Mouse (Mus musculus): Measurements from ENCODE around the gene Ppm1a. TPM values are rescaled to one million over a fixed set of nuclear protein-coding genes. Genes with fewer than 3 reads are reported as not detected.

Gene Ppm1a
- total RNA-seq, 1 experiment = 121 TPM

DNA sequence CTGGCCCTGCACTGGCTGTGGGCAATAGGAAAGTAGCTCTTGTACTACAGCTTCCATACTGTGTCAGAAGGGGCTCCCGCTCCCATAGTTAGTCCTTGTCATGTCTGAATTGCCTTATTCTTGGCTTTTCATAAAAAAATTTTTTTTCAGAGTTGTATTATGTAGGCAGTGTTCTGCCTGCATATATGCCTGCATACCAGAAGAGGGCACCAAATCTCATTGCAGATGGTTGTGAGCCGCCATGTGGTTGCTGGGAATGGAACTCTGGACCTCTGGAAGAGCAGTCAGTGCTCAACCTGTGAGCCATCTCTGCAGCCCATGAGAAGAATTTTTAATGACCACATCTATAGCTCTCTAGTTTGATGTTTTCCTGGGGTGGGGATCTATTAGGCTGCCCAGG is 13.9 kb downstream of the Ppm1a start:
- Histone ChIP-seq H3K9me3 (ENCODE audit: control insufficient read depth, insufficient read depth, low read depth, low read length) (no peaks in the 10 kb centered on the region), H3K4me3 (ENCODE audit: insufficient read depth in 1 of 2, low read depth in 1 of 2, low read length in 2 of 2, poor library complexity in 1 of 2, severe bottlenecking in 1 of 2) (no peak overlapping the region), H3K4me1 (ENCODE audit: control insufficient read depth in 2 of 2, insufficient read depth in 2 of 2, low read length in 2 of 2, poor library complexity in 1 of 2) (peaks cover 2 to 15% of the 10 kb centered on the region in 2 experiments; a peak in 2 of 4 replicates), H3K27ac (ENCODE audit: insufficient read depth, low read depth, low read length, poor library complexity, severe bottlenecking) (no peak overlapping the region), H3K9ac (ENCODE audit: insufficient read depth, low read depth, low read length, poor library complexity, severe bottlenecking) (no peak overlapping the region), H3K36me3 (ENCODE audit: control insufficient read depth, insufficient read depth, low read length, poor library complexity, severe bottlenecking) (no peaks in the 10 kb centered on the region; the same call in 1 of the 2 replicates)
- TF ChIP-seq MAFK (IDR thresholded peaks at IDR 0.05; ENCODE audit: insufficient read depth, low read depth, low read length) = no peak
- no peak for TF ChIP-seq CHD2 (IDR thresholded peaks at IDR 0.05; ENCODE audit: low read depth, low read length)
- TF ChIP-seq HCFC1 (IDR thresholded peaks at IDR 0.05; ENCODE audit: borderline replicate concordance, insufficient read depth, low read length) = no peak
- TF ChIP-seq ZC3H11A (IDR thresholded peaks at IDR 0.05; ENCODE audit: borderline replicate concordance, low read depth, low read length) = no peak
- TF ChIP-seq ZNF384 (IDR thresholded peaks at IDR 0.05; ENCODE audit: low read depth, low read length) = no peak
- no peak for DNase-seq (ENCODE audit: low read depth, low spot score)
- in situ Hi-C loops (cut with MboI; ENCODE audit: low sequenced_read_pairs in 2 of 2, unreplicated experiment in 2 of 2) = no loop called here

DNA sequence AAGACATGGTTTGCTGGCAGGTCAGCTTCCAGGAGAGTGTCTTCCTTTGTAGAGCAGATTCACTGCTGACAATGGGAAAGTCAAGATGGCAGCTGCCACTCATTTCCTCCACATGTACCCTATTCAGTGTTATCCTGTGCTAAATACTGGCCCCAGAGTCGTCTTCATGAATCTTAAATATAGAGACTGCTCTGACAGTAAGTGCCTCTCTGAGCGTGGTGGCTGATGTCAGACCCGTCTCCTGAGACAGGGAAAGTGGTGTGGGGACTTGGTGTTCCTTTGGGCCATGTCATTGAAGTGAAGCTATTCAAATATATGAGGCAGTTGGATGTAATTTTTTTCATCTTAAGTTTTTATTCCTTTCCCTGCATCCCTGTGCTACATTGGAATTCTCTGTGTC is 14.5 kb downstream of the Ppm1a start:
- in situ Hi-C loops (cut with MboI; ENCODE audit: low sequenced_read_pairs in 2 of 2, unreplicated experiment in 2 of 2) = no loop called here

DNA sequence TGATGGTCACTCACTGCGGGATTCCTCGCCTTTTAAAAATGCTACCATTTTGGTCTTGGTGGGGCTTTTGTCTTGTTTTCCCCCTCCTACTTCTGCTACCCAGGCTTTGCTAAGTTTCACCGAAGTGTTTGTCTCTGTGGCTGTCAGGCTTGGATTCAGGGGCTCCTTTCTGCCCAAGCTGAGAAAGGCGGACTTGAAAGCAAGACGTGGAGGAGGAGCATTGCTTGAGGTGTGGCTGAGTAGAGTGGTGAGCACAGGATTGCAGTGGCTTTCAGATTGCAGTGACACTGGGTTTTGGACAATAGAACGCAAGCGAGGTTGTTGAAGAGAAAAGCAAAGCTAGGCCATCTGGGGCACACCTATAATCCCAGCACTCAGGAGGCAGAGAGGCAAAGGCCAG is 16.7 kb downstream of the Ppm1a start:
- no peak overlapping the region; the same call in 1 of the 2 replicates for H3K27ac ChIP-seq (ENCODE audit: insufficient read depth, low read depth, low read length, poor library complexity, severe bottlenecking)
- in situ Hi-C loops (cut with MboI; ENCODE audit: low sequenced_read_pairs in 2 of 2, unreplicated experiment in 2 of 2) = no loop called here
- H3K4me3 ChIP-seq (ENCODE audit: insufficient read depth in 1 of 2, low read depth in 1 of 2, low read length in 2 of 2, poor library complexity in 1 of 2, severe bottlenecking in 1 of 2) = no peak overlapping the region
- no peaks in the 10 kb centered on the region; the same call in 1 of the 2 replicates for H3K36me3 ChIP-seq (ENCODE audit: control insufficient read depth, insufficient read depth, low read length, poor library complexity, severe bottlenecking)
- no peak overlapping the region for H3K9ac ChIP-seq (ENCODE audit: insufficient read depth, low read depth, low read length, poor library complexity, severe bottlenecking)
- peaks cover 2 to 13% of the 10 kb centered on the region in 2 experiments; a peak in 2 of 4 replicates for H3K4me1 ChIP-seq (ENCODE audit: control insufficient read depth in 2 of 2, insufficient read depth in 2 of 2, low read length in 2 of 2, poor library complexity in 1 of 2)
- no peaks in the 10 kb centered on the region for H3K9me3 ChIP-seq (ENCODE audit: control insufficient read depth, insufficient read depth, low read depth, low read length)
- DNase-seq (ENCODE audit: low read depth, low spot score) = peak; percentile 41
- TF ChIP-seq ZC3H11A (IDR thresholded peaks at IDR 0.05; ENCODE audit: borderline replicate concordance, low read depth, low read length) = no peak
- TF ChIP-seq HCFC1 (IDR thresholded peaks at IDR 0.05; ENCODE audit: borderline replicate concordance, insufficient read depth, low read length) = no peak
- TF ChIP-seq CHD2 (IDR thresholded peaks at IDR 0.05; ENCODE audit: low read depth, low read length) = no peak
- TF ChIP-seq ZNF384 (IDR thresholded peaks at IDR 0.05; ENCODE audit: low read depth, low read length) = no peak
- TF ChIP-seq MAFK (IDR thresholded peaks at IDR 0.05; ENCODE audit: insufficient read depth, low read depth, low read length) = no peak

More for the DNA sequence above, 14.5 kb downstream of the Ppm1a start:
- no peaks in the 10 kb centered on the region; the same call in 1 of the 2 replicates for H3K36me3 ChIP-seq (ENCODE audit: control insufficient read depth, insufficient read depth, low read length, poor library complexity, severe bottlenecking)
- TF ChIP-seq ZNF384 (IDR thresholded peaks at IDR 0.05; ENCODE audit: low read depth, low read length) = no peak
- TF ChIP-seq HCFC1 (IDR thresholded peaks at IDR 0.05; ENCODE audit: borderline replicate concordance, insufficient read depth, low read length) = no peak
- TF ChIP-seq CHD2 (IDR thresholded peaks at IDR 0.05; ENCODE audit: low read depth, low read length) = no peak
- no peak for TF ChIP-seq MAFK (IDR thresholded peaks at IDR 0.05; ENCODE audit: insufficient read depth, low read depth, low read length)
- TF ChIP-seq ZC3H11A (IDR thresholded peaks at IDR 0.05; ENCODE audit: borderline replicate concordance, low read depth, low read length) = no peak
- H3K4me1 ChIP-seq (ENCODE audit: control insufficient read depth in 2 of 2, insufficient read depth in 2 of 2, low read length in 2 of 2, poor library complexity in 1 of 2) = peaks cover 2 to 15% of the 10 kb centered on the region in 2 experiments; a peak in 2 of 4 replicates
- H3K4me3 ChIP-seq (ENCODE audit: insufficient read depth in 1 of 2, low read depth in 1 of 2, low read length in 2 of 2, poor library complexity in 1 of 2, severe bottlenecking in 1 of 2) = no peak overlapping the region
- H3K9ac ChIP-seq (ENCODE audit: insufficient read depth, low read depth, low read length, poor library complexity, severe bottlenecking) = no peak overlapping the region
- no peak for DNase-seq (ENCODE audit: low read depth, low spot score)
- no peaks in the 10 kb centered on the region for H3K9me3 ChIP-seq (ENCODE audit: control insufficient read depth, insufficient read depth, low read depth, low read length)
- no peak overlapping the region for H3K27ac ChIP-seq (ENCODE audit: insufficient read depth, low read depth, low read length, poor library complexity, severe bottlenecking)

DNA sequence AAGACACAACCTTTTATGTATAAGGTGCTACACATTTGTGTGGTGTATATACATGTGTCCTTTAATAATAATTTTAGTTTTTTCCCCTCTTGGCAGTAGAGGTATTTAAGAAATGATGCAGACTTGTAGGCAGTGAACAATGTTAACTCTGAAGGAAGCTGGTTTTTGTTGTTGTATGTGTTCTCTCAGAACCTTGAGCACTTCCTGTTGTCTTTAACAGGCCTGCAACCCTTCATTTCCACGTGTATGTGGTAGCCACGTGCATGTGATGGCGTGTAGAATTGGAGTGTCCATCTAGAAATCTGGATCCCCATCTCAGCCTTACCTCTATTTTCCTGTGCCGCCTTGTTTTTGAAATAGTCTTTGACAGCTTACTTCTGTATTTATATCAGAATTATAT is 20.0 kb downstream of the Ppm1a start:
- Histone ChIP-seq H3K27ac (ENCODE audit: insufficient read depth, low read depth, low read length, poor library complexity, severe bottlenecking) (no peak overlapping the region), H3K9me3 (ENCODE audit: control insufficient read depth, insufficient read depth, low read depth, low read length) (no peaks in the 10 kb centered on the region), H3K4me3 (ENCODE audit: insufficient read depth in 1 of 2, low read depth in 1 of 2, low read length in 2 of 2, poor library complexity in 1 of 2, severe bottlenecking in 1 of 2) (no peak overlapping the region), H3K4me1 (ENCODE audit: control insufficient read depth in 2 of 2, insufficient read depth in 2 of 2, low read length in 2 of 2, poor library complexity in 1 of 2) (peaks cover 2 to 4% of the 10 kb centered on the region in 2 experiments; a peak in 2 of 4 replicates), H3K36me3 (ENCODE audit: control insufficient read depth, insufficient read depth, low read length, poor library complexity, severe bottlenecking) (no peaks in the 10 kb centered on the region), H3K9ac (ENCODE audit: insufficient read depth, low read depth, low read length, poor library complexity, severe bottlenecking) (no peak overlapping the region)
- in situ Hi-C loops (cut with MboI; ENCODE audit: low sequenced_read_pairs in 2 of 2, unreplicated experiment in 2 of 2) = no loop called here
- DNase-seq (ENCODE audit: low read depth, low spot score) = no peak
- TF ChIP-seq HCFC1 (IDR thresholded peaks at IDR 0.05; ENCODE audit: borderline replicate concordance, insufficient read depth, low read length) (no peak), ZC3H11A (IDR thresholded peaks at IDR 0.05; ENCODE audit: borderline replicate concordance, low read depth, low read length) (no peak), MAFK (IDR thresholded peaks at IDR 0.05; ENCODE audit: insufficient read depth, low read depth, low read length) (no peak), CHD2 (IDR thresholded peaks at IDR 0.05; ENCODE audit: low read depth, low read length) (no peak), ZNF384 (IDR thresholded peaks at IDR 0.05; ENCODE audit: low read depth, low read length) (no peak)

All from ES-E14 (cell line).